Mouse (Mus musculus): Measurements from ENCODE around the gene Ano4. TPM values are rescaled to one million over a fixed set of nuclear protein-coding genes. Genes with fewer than 3 reads are reported as not detected.

Gene Ano4
- polyA plus RNA-seq (2015; fragmentation: Illumina TruSeq; extraction: RNeasy Lipid Tissue Mini Kit (QIAGEN cat#74804); ENCODE audit: low read depth, low replicate concordance), result 13.1 TPM

GRCm38 (mm10) chr10:89344491-89345195, at the start of gene Ano4:
Gene Ano4 (minus strand): TSS chr10:89344762.

Other genes starting within 250 kb of the Ano4 start
- 2.1 TPM for gene Gas2l3, start 99.2 kb upstream of the Ano4 start, polyA plus RNA-seq (2015; fragmentation: Illumina TruSeq; extraction: RNeasy Lipid Tissue Mini Kit (QIAGEN cat#74804); ENCODE audit: low read depth, low replicate concordance)
- gene Nr1h4, start 188.8 kb upstream of the Ano4 start, polyA plus RNA-seq (2015; fragmentation: Illumina TruSeq; extraction: RNeasy Lipid Tissue Mini Kit (QIAGEN cat#74804); ENCODE audit: low read depth, low replicate concordance), result not detected